ENCODE assay signal across 8 mouse cellular contexts in the genomic region with DNA sequence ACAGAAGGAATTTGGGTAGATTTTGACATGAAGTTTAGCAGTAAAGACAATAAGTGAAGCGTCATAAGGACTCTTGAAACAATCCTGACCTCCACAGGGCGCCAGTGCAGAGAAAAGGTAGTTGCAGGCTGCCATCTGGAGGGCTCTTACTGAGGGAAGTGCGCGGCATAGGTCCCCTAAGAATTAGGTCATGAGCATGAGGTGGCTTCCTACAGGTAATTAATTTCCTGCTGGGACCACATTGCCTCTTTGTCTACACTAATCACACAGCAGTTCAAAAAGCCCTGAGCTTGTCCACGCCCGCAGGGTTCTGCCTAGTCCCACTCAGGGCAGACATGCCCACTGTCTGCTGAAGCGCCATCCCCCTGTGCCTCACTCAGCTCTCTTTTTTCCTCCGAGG. TPM values are rescaled to one million over a fixed set of nuclear protein-coding genes. Genes with fewer than 3 reads are reported as not detected.
A peak's percentile ranks its signal among the peaks of the same experiment; 100 is the strongest.
DNase-seq lines count a peak whose midpoint lies in the region; ATAC-seq lines count a peak whose summit lies in the region.

No protein-coding gene starts in this region.

- H3K4me1 ChIP-seq in neural tube, embryonic 11.5 days (ENCODE audit: control insufficient read depth, insufficient read depth, low read length), result peaks cover 14% of the 10 kb centered on the region
- peaks cover 5% of the 10 kb centered on the region for H3K4me1 ChIP-seq in embryonic facial prominence, embryonic 11.5 days (ENCODE audit: control insufficient read depth, insufficient read depth, low read length)
- peaks cover 21% of the 10 kb centered on the region for H3K4me1 ChIP-seq in limb, embryonic 13.5 days
- no peaks in the 10 kb centered on the region for H3K4me1 ChIP-seq in liver, embryonic 11.5 days (replicated peaks; ENCODE audit: control insufficient read depth, insufficient read depth, low read length)

- DNase-seq in neural tube, embryonic 11.5 days (ENCODE audit: low spot score), result peak; percentile 38
- no peak for DNase-seq in neural tube, embryonic 10.5 days (ENCODE audit: extremely low spot score, low spot score)
- peak; percentile 49 for DNase-seq in embryonic facial prominence, embryonic 11.5 days (ENCODE audit: low spot score)
- DNase-seq in layer of hippocampus, adult 9-10 months (ENCODE audit: low spot score), result no peak
- no peak for DNase-seq in right cerebral cortex, postnatal 14 days
- no peak for DNase-seq in spleen, adult 18-20 months
- no peak for DNase-seq in liver, embryonic 11.5 days (ENCODE audit: low spot score)

- no peak overlapping the region for H3K27ac ChIP-seq in neural tube, embryonic 11.5 days (ENCODE audit: low read depth, low read length)
- peak overlapping the region; percentile 17; the same call in 1 of the 2 replicates for H3K27ac ChIP-seq in embryonic facial prominence, embryonic 11.5 days (replicated peaks; ENCODE audit: low read depth, low read length)
- peak overlapping the region; percentile 39; the same call in 1 of the 2 replicates for H3K27ac ChIP-seq in limb, embryonic 13.5 days
- H3K27ac ChIP-seq in liver, embryonic 11.5 days (ENCODE audit: low read depth, low read length), result no peak overlapping the region

- H3K27me3 ChIP-seq in neural tube, embryonic 11.5 days (ENCODE audit: control insufficient read depth, insufficient read depth, low read length), result no peaks in the 10 kb centered on the region
- H3K27me3 ChIP-seq in embryonic facial prominence, embryonic 11.5 days (ENCODE audit: control insufficient read depth, insufficient read depth, low read length), result no peaks in the 10 kb centered on the region
- H3K27me3 ChIP-seq in limb, embryonic 13.5 days, result no peaks in the 10 kb centered on the region
- no peaks in the 10 kb centered on the region for H3K27me3 ChIP-seq in liver, embryonic 11.5 days (replicated peaks; ENCODE audit: control insufficient read depth, insufficient read depth, low read length)

- no peak overlapping the region for H3K9ac ChIP-seq in neural tube, embryonic 11.5 days (ENCODE audit: low read length)
- H3K9ac ChIP-seq in embryonic facial prominence, embryonic 11.5 days (replicated peaks; ENCODE audit: low read length), result no peak overlapping the region
- no peak overlapping the region for H3K9ac ChIP-seq in limb, embryonic 13.5 days
- no peak overlapping the region for H3K9ac ChIP-seq in liver, embryonic 11.5 days (ENCODE audit: low read depth, low read length)

- no peaks in the 10 kb centered on the region for H3K9me3 ChIP-seq in neural tube, embryonic 11.5 days (ENCODE audit: control insufficient read depth, low read length)
- H3K9me3 ChIP-seq in embryonic facial prominence, embryonic 11.5 days (replicated peaks; ENCODE audit: control insufficient read depth, low read length), result no peaks in the 10 kb centered on the region
- no peaks in the 10 kb centered on the region for H3K9me3 ChIP-seq in limb, embryonic 13.5 days
- H3K9me3 ChIP-seq in liver, embryonic 11.5 days (ENCODE audit: control insufficient read depth, low read length), result no peaks in the 10 kb centered on the region

- 33% methylated on average over 8 of the region's 8 CpGs for WGBS in neural tube, embryonic 11.5 days
- 33% methylated on average over 8 of the region's 8 CpGs for WGBS in embryonic facial prominence, embryonic 11.5 days
- WGBS in limb, embryonic 13.5 days, result 31% methylated on average over 8 of the region's 8 CpGs
- WGBS in liver, embryonic 11.5 days, result 70% methylated on average over 8 of the region's 8 CpGs

- no peak overlapping the region for H3K4me3 ChIP-seq in neural tube, embryonic 11.5 days (ENCODE audit: low read depth, low read length)
- no peak overlapping the region for H3K4me3 ChIP-seq in embryonic facial prominence, embryonic 11.5 days (ENCODE audit: low read depth, low read length)
- no peak overlapping the region for H3K4me3 ChIP-seq in limb, embryonic 13.5 days
- no peak overlapping the region for H3K4me3 ChIP-seq in liver, embryonic 11.5 days (ENCODE audit: low read depth, low read length)

- ATAC-seq in neural tube, embryonic 11.5 days (ENCODE audit: insufficient read depth, low FRiP score, low TSS enrichment), result 0 out of 2 replicates have a peak, but pooled peaks have one; percentile 33
- no peak for ATAC-seq in embryonic facial prominence, embryonic 11.5 days (replicated peaks; ENCODE audit: insufficient number of reproducible peaks, low FRiP score, low TSS enrichment, low read depth)
- ATAC-seq in limb, embryonic 13.5 days (ENCODE audit: low FRiP score, low read depth), result no peak
- ATAC-seq in liver, embryonic 11.5 days (replicated peaks; ENCODE audit: low FRiP score), result no peak

- H3K4me2 ChIP-seq in neural tube, embryonic 11.5 days (ENCODE audit: low read depth), result no peak overlapping the region
- no peak overlapping the region for H3K4me2 ChIP-seq in embryonic facial prominence, embryonic 11.5 days (ENCODE audit: low read depth, low read length)
- H3K4me2 ChIP-seq in limb, embryonic 13.5 days (replicated peaks), result no peak overlapping the region
- no peak overlapping the region for H3K4me2 ChIP-seq in liver, embryonic 11.5 days

- H3K36me3 ChIP-seq in neural tube, embryonic 11.5 days (ENCODE audit: control insufficient read depth, insufficient read depth, low read length), result no peaks in the 10 kb centered on the region
- no peaks in the 10 kb centered on the region for H3K36me3 ChIP-seq in embryonic facial prominence, embryonic 11.5 days (replicated peaks; ENCODE audit: control insufficient read depth, insufficient read depth, low read depth, low read length)
- H3K36me3 ChIP-seq in limb, embryonic 13.5 days, result peaks cover 4% of the 10 kb centered on the region
- no peaks in the 10 kb centered on the region for H3K36me3 ChIP-seq in liver, embryonic 11.5 days (ENCODE audit: control insufficient read depth, insufficient read depth, low read length)

RNA-seq across cellular contexts. Expression of a gene that starts 53.3 kb away (rescaled TPM):
- 100 and 103 TPM in 2 replicates for polyA plus RNA-seq in neural tube, embryonic 11.5 days (2014; fragmentation: Nextera tagmentation; extraction: Ambion mirVana)
- polyA plus RNA-seq in embryonic facial prominence, embryonic 11.5 days (2014; fragmentation: Nextera tagmentation; extraction: Ambion mirVana), result 129 and 137 TPM in 2 replicates
- 148 and 149 TPM in 2 replicates for polyA plus RNA-seq in limb, embryonic 13.5 days (2015; fragmentation: Nextera tagmentation; extraction: Ambion mirVana)
- 51.3 and 57.5 TPM in 2 replicates for polyA plus RNA-seq in liver, embryonic 11.5 days (2014; fragmentation: Nextera tagmentation; extraction: Ambion mirVana)

Comparison
In these comparisons a context has a peak if more than half of its experiments do, and no peak if none do; other contexts are left out.
1. DNase-seq: peak in neural tube, embryonic 11.5 days (single experiment) and embryonic facial prominence, embryonic 11.5 days (single experiment); none in neural tube, embryonic 10.5 days (single experiment), layer of hippocampus, adult 9-10 months (single experiment), right cerebral cortex, postnatal 14 days (single experiment), spleen, adult 18-20 months (0 of 2) and liver, embryonic 11.5 days (single experiment).
2. H3K27ac ChIP-seq: peak in embryonic facial prominence, embryonic 11.5 days (single experiment) and limb, embryonic 13.5 days (single experiment); none in neural tube, embryonic 11.5 days (single experiment) and liver, embryonic 11.5 days (single experiment).